Mouse (Mus musculus): ENCODE measurements at regions not wholly inside any gene's neighbourhood (a gene's known extent, or its start where the extent isn't known, plus 50 kb on each side); places are given as distances from the start of the nearest gene placed in this dataset.

DNA sequence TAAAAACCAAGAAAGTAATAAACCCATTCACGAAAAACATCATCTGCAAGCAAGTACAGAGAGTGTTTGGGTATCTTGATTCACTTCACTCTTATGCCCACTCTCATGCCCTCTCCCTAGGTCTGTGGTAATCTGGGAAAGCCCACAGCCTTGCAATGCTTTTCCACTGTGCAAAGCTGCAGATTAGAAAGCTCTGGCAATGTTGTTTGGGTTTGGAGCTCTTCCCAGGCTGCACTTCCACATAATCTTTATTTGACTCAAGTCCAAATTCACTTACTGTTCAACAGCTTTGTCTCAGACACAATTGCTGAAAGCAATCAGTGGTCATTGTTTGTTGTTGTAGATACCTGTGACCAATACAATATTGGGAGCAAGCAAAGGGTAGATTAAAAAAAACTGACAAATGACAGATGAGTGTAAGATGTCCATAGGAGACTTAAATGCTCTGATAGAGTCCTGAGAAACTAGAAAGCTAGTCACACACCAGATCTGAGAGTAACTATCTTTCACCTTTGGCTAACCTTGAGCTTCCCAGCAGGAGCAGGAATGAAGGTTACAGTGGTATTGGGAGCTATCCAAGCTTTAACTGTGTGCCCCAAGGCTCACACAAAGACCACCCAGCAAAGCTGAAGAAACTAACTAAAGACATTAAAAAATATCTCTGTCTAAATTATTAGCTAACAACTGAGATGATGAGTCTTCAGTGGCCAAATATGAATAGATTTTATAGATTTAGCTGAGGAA is 325.7 kb upstream of the Klf12 start:
- DNase-seq (ENCODE audit: low spot score) = no peak

DNA sequence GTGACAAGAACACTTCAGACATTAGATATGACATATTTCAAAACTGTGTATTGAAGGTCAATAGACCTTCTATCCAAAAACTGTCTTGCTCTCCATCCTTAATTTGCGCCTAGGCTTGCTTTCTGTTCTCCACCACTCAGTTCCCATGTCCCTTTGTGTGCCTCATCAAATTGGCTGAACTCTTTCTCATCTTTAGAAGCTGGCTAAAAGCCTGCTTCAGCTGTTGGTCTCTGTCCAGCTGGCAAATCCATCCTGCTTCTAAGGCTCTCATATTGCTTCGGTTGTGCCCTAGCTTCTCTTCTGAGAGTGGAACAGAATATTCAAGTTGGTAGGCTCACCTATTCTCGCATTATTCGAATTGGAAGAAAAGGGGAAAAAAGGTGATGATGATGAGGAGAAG is 322.6 kb upstream of the Klf12 start:
- no peak for DNase-seq (ENCODE audit: low spot score)

DNA sequence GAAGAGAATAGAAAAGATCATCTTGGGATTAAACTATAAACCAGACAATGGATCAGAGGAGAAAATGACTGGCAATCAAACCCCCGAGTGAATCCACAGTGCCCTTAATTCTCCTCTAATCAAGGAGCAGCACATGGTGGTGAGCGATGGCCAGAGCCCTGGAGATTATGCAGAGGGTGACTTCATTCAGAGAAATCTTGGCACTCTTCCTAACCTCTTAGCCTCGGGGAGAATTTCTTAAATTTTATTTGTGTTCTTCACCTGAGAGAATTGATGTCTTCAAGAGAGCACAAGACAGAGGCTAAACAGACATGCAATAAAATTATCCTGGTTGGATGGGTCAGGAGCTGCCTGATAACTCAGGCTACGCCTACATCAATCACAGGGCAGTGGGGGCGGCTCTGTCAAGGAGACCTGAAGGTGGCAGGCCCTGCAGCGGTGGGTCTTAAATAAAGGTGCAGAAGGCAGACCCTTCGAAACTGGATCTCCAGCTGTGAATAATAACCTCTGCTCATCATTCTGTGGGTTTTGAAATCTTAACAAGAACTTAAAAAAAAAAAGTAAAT is 316.5 kb upstream of the Klf12 start:
- DNase-seq (ENCODE audit: low spot score) = no peak

DNA sequence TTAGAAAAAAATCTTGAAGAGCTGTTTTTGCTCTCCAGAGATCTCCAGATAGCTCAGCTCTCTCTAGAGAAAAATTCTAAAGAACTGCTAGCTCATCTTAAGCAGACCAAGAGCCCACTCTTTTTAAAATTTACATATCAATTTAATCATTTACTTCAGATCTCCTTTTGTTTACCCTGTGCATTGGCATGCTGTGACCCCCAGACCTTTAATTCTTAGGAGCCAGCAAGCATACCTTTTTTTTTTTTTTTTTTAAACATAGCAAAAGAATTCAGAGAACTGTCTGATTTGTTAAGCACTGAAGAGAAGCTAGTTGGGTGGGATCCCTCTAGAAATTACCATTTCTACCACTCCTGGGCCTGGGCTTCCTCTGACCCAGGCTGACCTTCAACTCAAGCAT is 285.5 kb upstream of the Klf12 start:
- no peak for DNase-seq (ENCODE audit: low spot score)

DNA sequence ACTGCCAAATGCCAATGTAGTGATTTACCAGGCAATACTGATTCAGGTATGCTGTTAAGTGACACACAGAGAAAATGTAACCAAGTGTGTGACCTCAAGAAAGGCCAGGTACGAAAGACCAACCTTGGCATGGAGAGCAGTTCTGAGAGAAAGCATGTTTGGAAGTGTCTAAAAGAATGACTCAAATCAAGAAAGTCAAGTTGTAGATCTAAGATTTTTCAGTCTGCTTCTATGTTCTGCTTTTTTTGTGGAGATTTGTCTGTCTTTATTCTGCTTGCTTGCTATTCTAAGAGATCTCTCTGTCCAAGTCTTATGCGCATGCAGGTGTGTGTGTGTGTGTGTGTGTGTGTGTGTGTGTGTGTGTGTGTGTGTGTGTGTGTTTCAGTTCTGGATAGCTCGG is 277.4 kb upstream of the Klf12 start:
- no peak for DNase-seq (ENCODE audit: low spot score)

DNA sequence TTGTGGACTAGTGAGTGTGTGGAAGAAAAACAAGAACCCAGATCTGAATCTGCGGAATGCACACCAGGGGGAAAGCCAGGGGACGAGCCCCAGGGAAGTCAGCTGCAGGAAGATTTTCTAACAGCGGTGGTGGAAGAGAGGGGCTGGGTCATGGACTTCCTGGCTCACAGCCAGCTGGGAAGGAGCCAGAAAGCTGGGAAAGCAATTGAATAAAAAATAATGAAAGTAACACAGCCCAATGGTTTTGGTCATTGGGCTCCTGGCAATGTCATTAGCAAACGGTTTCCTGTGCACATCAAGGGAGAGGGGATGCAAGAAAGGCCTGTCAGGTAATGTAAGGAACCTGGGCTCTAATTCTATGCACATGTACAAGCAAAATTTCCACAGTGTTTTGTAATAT is 273.9 kb upstream of the Klf12 start:
- DNase-seq (ENCODE audit: low spot score) = no peak

DNA sequence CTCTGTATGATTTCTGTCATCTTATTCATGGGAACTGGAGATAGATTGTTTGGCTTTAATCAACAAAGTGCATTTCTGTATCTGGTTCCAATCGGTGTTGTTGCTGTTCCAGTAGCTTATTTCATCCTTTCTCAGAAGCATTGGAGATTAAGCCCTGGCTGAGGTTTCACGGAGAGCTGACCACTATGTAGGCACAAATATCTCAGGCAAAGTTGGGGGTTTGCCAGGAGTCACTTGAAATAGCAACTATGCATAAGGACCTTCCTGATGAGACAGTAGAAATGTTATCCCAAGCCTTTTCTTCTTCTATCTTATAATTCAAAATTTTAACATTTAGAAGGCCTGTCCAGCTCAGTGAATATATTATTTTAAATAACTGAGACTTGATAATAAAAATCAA is 268.0 kb upstream of the Klf12 start:
- DNase-seq (ENCODE audit: low spot score) = no peak

DNA sequence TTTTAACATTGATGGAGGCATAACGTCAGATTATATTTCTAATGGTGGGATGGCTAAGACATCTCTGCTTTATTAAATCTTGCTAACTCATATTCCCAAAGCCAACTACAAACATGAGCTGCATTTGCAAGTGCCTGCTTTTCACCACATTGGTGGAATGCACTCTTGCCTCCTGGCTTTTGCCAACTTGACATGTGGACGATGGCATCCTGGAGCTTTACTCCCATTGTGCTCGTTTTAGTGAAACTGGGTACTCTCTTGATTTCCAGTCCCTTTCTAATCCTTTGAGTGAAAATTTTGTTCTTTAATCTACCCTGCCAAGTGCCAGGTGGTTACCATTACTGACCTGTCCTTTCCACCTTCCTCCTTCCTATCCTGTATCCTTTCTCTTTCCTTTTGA is 265.8 kb upstream of the Klf12 start:
- no peak for DNase-seq (ENCODE audit: low spot score)

DNA sequence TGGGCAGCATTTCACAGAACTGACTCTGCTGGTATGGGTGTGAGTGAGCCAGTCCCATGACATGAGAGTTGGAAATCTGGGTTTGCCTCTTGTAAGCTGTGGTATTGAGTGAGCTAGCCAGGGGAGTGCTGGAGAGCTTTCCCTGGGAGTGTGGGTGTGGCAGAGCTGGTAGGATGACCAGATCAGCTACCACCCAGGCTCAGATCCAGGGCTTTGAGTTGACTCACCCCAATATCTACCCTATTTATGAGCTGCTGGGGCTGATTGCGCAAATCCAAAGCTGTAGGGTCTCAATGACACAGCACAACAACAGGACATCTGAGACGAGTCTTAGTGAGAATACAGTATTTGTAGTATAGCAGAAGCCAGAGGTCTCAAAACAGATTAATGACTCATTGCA is 245.7 kb upstream of the Klf12 start:
- DNase-seq (ENCODE audit: low spot score) = no peak

DNA sequence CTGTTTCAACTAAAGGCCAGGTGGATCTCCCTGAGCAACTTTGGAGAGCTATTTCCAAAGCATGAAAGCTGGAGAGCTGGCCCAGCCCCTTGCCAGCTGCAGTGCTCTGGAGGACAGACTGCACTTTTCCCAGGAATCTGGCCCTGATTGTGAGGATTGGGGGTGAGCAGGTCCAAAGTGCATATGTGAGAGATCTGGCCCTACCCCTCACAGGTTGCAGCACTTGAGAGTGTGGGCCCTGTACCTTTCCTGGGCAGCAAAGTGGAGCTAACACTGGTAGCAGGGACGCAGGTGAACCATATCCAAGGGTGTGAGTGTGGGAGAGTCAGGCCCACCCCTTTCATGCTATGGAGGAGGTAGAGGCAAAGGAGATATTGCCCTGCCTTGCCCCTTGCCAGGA is 245.3 kb upstream of the Klf12 start:
- no peak for DNase-seq (ENCODE audit: low spot score)

DNA sequence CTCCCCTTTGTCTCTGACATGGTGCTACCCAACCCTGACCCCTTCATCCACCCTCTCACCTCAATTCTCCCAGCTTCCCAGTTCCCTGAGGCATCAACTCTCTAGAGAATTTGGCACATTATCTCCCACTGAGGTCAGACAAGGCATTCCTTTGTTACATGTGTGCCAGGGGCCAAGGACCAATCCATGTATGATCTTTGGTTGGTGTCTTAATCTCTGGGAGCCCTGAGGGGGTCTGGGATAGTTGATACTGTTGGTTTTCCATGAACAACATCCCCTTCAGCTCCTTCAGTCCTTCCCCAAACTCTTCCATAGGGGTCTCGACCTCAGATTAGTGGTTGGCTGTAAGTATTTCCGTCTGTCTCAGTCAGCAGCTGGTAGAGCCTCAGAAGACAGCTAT is 224.9 kb upstream of the Klf12 start:
- DNase-seq (ENCODE audit: low spot score) = no peak

DNA sequence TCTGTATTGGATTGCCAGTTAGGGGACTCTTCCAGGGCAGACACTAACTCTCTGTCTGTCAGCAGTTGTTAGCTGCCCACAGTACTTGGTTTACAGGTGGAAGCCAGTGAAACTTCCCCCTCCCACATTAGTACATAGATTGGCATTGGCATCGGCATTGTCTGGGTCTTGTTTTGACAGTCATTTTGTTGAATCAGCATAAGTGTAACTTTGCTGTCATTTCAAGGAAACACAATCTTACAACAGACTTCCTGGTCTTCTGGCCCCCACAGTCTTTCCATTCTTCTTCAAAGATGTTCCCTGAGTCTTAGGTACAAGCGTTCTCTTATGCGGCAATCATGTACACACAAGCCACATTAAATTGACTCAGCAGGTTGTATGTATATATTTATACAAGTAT is 223.6 kb upstream of the Klf12 start:
- DNase-seq (ENCODE audit: low spot score) = no peak

DNA sequence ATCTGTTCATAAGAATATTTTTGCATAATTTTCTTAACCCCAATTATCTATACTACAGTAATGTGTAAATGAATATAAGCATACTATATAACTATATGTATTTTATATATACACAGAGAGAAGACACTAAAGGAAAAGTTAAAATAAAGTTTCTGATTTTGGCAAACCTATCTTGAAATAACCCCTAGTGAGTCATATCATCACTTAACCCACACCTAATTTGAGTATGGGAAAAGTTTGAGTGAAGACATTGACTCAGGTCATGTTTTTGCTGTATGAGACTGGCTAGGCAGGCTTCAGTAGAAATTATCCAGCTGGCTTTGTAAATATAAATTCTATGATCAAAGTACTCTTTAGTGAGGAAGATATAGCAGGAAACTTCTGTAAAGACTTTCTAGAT is 223.1 kb upstream of the Klf12 start:
- DNase-seq (ENCODE audit: low spot score) = no peak

DNA sequence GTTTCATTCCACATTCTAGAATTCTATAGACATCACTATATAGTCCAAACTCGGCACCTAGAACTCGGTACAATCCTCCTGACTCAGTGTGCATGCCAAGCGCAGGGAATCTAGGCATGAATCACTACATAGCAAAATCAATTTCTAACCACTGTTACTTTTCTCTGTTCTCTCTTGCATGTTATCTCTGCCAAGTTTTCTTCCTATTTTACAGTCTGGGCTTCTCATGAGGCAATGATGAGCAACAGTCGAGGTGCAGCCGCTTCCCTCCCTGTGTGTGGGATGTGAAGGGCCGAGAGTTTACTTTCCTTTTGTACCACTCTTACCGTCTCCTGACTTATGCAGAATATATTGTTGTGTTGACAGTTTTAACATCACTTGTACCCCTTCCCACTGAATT is 204.4 kb upstream of the Klf12 start:
- no peak for DNase-seq (ENCODE audit: low spot score)

DNA sequence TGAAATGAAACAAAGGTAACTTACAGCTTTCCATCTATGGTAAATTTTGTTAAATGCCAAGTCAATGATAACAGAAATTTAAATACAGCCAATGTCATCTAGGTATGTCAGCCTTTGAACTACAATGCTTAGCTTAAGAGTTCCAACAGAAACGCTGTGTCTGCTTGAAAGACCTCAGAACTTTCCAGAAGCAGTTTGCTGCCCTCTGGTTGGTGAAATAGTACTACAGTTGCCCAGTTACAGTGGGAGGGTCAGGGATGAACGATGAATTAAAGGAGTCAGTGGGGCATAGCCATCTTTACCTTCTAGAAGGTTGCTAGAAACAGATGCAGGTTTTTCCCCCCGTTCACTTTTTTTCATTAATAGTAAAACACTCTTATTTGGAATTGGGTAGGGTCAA is 201.0 kb upstream of the Klf12 start:
- no peak for DNase-seq (ENCODE audit: low spot score)

DNA sequence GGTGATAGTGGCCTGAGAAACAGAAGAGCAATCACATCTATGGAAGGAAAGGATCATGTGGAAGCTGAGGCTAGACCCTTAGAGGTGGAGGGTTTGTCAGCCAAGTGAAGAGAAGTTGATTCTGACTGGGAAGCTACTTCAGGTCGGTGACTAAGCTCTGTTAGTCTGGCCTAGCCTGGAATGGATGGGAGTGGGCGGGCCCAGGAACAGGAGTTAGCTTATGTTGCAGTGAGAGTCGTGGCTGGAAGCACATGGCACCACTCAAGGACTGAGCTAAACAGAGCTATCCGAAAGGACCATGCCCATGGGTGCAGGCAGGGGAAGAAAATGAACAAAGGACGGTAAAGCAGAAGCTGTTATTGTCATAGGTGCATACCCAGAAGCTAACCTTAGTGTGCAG is 199.6 kb upstream of the Klf12 start:
- no peak for DNase-seq (ENCODE audit: low spot score)

DNA sequence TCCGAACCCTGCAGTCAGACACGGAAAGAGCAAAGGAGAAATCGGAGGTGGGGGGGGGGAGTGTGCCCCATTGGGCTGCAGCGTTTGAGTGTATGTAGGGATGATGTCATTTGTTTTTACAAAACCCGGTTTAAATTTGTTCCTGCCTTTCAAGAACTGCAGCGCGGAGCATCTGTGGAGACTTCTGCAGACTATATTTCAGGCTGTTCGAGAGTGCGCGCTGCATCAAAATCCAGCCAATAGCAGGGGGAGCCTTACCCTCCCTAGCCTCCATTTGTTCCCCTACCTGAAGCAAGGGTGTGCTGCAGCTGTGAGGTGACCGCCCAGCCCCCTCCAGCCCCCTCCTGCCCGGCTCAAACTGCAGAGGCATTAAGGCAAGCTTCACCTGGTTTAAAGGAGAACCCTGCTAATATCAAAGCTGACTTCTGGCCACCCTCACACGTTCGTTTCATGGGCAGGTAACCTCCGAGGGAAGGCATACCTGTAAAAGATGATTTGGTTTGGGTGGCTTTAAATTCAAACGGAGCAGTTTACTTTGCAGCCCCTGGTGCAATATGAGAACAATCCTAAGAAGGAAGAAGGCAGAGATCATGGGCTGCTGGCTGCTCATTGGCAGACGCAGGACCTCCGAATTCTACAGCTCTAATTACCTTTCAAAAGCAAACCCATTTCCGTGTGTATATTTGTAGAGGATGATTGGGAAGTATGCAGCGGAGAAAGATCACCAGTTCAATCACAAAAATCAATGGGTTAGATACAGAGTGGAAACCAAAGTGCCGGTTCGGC is 193.3 kb upstream of the Klf12 start:
- no peak for DNase-seq (ENCODE audit: low spot score)

DNA sequence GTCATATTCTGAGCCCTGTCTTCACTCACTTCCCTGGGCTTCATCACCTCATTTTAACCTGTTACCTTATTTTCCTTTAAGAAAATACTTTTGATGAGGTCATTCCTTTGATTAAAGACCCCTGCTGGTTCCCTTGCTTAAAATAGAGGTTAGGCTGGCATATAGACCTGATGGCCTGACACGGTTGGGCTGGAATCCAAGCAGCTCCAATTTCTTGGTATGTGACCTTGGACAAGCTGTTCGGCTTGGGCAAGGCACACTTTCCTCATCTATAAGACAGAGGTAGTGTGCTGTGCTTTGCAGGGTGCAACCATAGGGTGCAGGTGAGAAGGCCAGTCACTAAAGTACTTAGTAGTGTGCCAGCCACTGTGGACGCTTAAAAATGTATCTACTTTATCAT is 183.8 kb upstream of the Klf12 start:
- no peak for DNase-seq (ENCODE audit: low spot score)

DNA sequence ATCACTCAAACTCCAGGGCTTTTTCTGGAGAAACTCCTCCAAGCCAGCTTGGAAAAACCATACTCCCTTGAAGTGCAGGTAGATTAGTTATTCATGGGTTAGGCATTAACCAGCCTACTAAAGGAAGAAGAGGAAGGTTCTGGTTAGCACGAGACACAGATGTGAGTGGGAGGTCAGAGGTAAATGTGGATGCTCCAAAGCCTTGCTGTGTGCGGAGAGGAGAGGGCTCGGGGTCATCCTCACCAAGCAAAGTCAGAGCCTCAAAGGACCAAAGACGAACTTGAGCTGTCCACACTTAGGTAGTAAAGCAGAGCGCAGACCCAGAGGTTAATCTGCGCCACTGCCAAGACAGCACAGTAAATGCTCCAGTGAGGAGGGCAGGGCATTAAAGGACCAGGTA is 177.8 kb upstream of the Klf12 start:
- DNase-seq (ENCODE audit: low spot score) = no peak

DNA sequence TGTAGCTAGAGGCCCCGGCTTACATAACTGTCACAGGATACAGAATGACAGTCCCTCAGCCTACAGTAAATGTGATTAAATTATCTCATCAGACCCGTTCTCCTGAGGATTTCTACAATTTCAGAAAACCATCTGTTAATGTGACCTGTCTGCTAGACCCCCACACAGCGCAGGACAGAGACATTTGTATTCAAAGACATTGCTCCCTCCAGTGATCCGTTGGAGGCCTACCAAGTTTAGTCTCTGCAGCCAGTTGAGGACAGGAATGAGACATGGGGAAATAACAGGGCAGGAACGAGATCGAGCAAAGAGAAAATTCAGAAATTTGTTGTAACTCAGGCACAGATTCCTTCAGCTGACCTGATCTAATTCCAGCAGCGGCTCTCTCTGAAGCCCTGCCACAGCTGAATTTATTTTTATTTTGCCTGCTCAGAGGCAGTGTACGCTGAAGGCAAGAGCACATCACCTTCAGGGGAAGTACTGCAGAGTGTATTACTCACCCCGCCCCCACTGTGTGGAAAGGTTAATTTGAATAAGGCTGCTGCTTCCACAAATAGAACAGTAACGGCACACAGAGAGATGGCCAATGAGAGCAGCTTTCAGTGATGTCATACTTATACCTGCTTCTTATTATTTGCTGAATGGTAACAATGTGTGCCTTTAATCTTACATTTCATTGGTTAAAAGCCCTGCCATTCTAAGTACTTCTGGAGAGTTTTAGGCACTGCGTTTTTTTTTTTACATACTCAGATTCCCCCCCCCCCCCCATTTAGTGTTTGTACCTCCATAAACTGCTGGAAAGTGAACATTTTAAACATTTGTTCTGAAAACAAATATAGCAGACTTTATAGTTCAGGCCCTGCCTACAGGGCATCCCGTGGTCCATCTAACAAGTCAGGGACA is 176.9 kb upstream of the Klf12 start:
- DNase-seq (ENCODE audit: low spot score) = no peak

DNA sequence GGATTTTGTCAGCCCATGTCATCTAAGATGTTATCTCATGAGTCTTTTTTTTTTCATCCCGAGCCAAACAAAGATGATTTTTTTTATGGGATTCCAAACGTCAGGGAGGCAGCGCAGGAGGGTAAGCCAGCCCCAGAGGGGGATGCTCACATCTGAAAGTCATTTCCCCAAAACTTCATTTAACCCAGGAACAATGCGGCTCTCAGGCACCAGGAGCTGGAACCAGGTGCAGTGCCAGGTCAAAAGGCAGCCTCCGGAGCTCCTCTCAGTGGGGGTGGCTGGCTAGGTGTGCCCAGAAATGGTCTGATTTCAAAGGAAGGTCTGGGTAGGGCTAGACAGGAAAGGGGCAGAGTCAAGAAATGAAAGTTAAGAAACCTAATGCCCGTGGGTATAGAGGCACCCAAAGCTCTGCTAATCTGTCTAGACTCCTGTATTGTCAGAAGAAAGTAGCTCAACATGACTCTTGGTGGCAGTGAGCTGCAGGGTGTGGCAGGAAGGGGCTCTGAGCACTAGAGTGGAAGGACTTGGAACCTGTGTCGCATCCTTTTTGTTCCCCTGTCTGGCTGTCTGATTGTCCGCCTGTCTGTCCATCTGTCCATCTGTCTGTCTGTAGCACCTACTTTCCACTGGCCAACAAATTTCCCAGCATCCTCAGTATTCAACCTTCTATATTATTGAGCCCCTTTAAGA is 175.3 kb upstream of the Klf12 start:
- no peak for DNase-seq (ENCODE audit: low spot score)

All from layer of hippocampus, adult 9-10 months (tissue).